Mouse (Mus musculus) brain, embryonic 14.5 days (tissue): ENCODE measurements at regions not wholly inside any gene's neighbourhood (a gene's known extent, or its start where the extent isn't known, plus 50 kb on each side); places are given as distances from the start of the nearest gene placed in this dataset.
A peak's percentile ranks its signal among the peaks of the same experiment; 100 is the strongest.

Experiments used
- DNase-seq: peaks from one replicate; pipeline ENCODE4 v3.0.0-alpha.2; 2011; ENCODE audit warnings: low read depth
- CTCF ChIP-seq: fragments of 200-500 bp; IDR thresholded peaks from 2 replicates; pipeline ENCODE4 v1.5.1; 2012; ENCODE audit warnings: inconsistent platforms, mild to moderate bottlenecking, moderate library complexity, borderline replicate concordance; ENCODE audit not compliant: insufficient read depth, insufficient read length; ENCODE audit errors: extremely low read depth
- POLR2A ChIP-seq: fragments of 200-500 bp; IDR thresholded peaks from 2 replicates; pipeline ENCODE4 v1.6.1; 2012; ENCODE audit warnings: mild to moderate bottlenecking, inconsistent platforms, borderline replicate concordance; ENCODE audit not compliant: poor library complexity, insufficient read depth, insufficient read length, severe bottlenecking; ENCODE audit errors: extremely low read depth

DNA sequence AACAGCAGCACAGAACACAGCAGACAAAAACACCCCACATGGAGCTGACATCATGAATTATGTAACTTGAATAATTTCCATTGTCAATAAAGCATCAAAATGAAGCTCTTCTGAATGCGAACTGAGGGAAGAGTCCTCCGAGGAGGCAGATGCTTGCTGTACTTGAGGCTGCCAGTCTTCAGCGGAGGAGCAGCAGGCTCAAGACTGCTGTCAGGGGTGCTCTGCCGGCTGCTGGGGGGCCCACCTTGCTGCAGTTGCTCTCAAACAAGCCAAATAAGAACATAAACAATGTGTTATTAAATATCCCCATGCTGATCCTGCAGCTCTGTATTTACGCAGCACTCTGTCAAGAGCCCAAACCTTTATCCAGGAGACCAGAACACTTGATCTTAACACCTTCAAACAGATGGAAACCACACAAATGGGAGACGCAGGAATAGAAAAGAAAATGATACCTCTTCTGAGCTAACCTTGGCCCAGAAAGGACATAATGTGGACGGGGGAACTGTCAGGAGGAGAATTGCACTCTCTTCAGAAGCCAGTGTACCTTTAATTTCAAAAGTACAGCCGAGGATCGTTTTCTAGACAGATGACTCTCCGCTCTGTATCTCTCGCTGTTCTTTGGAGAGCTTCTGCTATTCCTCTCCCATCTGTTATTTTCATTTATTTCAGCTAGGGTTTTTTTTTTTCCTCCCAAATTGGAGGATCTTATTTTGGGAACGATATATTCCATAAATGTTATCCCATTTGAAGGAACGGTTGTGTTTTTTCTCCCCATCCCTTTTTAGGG lies 612.0 kb upstream of the Arid1b start:
- TF ChIP-seq POLR2A (no peak), CTCF (no peak)
- peak; percentile 24 for DNase-seq

DNA sequence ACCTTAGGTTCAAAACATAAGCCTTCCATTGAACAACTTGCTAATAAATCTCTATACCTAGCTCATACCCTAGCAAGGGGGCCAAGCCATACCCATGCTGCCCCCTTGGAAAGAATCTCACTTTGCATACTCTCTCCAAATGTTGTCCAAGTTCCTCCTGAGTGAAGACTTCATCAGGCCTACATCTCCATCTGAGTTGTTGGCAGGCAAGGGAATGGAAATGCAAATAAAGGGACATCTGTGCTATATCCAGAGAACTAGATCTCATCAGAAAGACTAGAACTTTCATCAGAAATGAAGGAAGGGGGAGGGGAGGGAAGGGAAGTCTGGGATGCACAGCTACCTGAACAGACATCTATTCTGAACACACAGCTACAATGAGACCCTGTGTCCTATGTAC lies 611.4 kb upstream of the Arid1b start:
- no peak for DNase-seq
- TF ChIP-seq CTCF (no peak), POLR2A (no peak)

DNA sequence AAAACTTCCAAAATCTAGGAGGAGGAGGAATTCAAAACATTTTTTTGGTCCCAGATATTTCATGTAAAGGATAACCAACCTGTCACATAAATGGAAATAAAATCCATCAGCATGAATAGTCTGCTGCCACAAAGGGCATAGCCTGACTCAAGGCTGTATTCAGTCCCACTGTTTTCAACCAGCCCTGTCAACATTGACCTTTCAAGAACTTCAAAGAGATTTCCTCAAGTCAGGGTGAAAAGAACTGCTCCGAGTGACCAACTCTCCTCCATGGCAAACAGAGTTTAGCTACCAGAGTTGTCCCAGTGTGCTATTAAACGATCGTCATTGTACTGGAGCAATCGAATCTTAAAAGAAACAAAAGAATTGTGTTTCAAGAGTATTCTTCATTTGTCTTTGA lies 606.5 kb upstream of the Arid1b start:
- TF ChIP-seq CTCF (no peak), POLR2A (no peak)
- no peak for DNase-seq

DNA sequence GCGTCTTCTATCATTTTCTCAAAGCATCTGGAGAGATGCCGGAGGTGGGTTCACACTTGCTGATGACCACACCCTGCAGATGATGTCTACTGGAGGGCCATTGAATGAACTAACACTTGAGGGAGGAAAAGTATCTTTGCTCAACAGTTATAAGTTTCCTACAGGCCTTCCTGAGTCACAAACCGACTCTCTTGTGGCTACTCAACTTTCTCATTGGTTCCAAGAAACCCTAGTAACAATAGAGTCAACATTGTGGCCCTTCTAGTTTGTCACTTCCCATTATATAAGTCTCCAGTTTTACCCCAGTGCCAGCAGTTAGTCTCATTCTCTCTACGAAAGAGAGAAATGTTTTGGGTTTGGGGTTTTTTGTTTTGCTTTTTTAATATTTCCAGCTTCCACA lies 604.1 kb upstream of the Arid1b start:
- DNase-seq: no peak
- TF ChIP-seq POLR2A: no peak
- TF ChIP-seq CTCF: no peak

DNA sequence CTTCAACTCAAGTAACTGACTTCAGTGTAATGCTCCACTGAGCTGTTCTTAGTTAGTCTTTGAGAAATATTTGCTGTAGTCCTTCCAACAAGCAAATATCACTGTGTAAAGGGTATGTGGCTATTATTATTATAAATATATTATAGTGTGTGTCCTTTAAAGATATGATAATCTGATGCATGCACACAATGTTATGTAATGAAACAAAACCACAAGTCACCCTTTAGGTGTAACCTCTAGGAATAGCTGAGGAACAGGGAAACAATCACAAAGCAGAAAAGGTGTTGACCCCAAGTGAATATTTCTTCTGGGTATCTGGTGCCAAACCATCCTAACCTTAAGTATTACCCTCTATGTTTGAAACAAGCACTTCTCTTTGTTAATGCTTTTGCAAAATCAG lies 603.6 kb upstream of the Arid1b start:
- TF ChIP-seq POLR2A (no peak), CTCF (no peak)
- DNase-seq: no peak

DNA sequence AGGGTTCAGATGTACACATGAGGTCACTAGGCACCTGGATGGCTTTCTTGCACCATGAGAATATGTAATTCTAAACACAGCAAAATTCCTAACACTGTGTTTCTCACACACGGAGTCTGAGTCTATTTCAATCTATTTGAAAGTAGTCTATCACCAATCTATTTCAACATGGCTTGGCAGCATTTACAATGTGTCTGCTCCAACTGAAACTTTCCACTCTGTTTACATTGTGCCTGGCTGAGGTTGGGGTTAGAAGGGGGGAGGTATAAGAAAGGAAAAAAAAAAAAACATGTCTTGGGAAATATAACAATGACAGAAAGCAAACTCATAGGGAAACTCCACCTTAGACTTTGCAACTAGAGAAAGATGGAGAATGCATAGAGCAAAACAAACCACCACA lies 602.9 kb upstream of the Arid1b start:
- no peak for DNase-seq
- TF ChIP-seq POLR2A (no peak), CTCF (no peak)

DNA sequence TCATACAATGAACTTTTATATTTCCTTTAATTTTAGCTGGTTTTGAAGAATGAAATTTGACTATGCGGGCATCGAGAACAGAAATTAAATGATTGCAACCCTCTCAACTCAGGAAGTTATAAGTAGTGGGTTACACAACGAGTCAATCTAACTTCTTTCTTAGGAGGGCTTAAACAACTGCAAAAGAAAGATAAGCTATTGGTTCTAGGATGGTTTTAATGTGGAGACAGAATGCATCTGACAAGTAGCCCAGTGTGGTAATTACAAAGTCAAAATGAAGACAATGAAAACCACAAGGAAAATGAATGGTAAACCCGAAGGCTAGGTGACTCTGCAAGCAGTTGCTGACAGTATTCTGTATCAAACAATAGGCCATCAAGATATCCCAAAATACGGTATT lies 598.0 kb upstream of the Arid1b start:
- TF ChIP-seq CTCF (no peak), POLR2A (no peak)
- DNase-seq: no peak

DNA sequence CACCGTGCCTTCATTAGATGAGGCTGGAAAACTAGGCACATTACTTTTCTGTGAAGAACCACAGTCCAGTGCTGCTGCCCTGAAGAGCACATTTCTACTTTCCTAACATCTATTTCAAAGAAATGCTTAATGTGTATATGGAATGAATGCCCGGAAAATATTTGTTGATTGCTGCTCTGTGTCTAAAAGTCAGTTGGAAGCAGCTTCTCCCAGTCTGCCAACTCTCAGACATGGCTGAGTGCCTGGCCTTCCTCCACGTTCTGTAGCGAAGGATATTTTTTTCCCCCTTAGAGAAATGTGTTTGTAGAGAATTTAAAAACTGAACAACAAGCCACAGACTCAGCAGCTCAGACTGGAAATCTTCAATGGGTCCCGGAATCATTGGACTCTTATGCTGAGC lies 576.4 kb upstream of the Arid1b start:
- TF ChIP-seq CTCF (no peak), POLR2A (no peak)
- peak; percentile 25 for DNase-seq

DNA sequence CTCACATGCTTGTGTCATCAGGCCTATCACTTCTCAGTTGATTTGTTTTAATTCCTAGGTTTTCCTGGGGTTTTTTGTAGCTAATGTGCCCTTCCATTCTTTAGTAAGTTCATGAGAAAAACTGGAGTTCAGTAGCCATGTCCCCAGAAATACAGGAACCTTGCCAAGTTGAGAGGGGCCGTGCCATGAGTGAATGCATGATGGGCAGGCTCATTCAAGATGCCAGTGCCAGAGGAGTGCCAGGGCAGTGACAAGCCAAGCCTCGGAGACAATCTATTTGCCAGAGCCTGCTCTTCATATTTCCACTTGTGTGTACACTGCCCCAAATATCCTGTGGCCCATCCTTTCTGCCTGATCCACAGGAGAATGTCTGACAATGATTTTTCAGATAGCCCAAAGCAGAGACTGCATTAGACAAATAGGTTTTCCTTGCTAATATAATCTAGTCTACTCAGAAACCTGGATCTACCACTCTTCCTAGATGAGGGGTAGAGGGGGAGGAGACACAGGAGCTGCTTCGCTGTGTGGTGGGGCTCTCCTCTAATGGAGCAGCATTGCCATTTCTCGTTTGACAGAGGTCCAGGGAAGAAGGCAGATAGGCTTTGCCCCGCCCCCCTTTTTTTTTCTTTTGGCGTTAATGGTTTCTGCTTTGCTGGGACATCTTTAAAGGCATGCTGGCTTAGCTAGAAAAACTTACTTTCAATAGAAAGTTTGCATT lies 569.5 kb upstream of the Arid1b start:
- no peak for TF ChIP-seq CTCF
- DNase-seq: peak; percentile 85

DNA sequence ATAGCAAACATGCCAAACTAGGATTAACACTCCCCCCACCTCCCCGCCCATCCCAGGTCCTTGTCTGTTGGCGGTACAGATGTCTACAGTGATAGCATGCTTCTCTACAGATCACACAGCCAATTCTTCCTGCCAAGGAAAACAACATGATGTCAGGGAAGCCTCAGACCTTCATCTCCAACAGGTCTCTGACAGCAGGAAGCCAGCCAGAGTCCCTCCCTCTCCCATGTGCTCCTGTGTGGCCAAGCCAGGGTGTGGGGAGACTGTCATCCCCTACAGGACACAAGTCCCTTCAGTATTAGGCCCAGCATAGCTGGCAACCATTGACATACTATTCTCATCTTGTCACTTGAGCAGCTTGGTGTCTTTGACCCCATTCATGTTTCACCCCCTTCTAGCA lies 568.8 kb upstream of the Arid1b start:
- no peak for TF ChIP-seq POLR2A
- DNase-seq: peak; percentile 34

DNA sequence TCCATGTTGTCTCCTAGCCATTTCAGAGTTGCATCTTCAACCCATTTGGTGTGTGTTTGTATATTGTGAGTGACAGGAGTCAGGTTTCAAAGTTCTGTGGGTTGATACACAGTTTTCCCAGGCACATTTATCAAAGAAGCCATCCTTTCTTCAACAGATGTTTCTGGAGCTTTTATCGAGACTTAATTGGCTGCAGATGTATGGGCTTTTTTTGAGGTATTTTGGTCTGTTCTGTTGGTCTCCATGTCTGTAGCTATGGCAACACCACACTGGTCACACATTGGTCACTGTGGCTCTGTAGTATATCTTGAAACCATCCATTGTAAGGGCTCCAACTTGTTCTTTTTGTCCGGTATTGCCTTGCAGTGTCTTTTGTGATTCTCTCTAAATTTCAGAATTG lies 565.1 kb upstream of the Arid1b start:
- TF ChIP-seq POLR2A: no peak
- TF ChIP-seq CTCF: no peak
- no peak for DNase-seq

DNA sequence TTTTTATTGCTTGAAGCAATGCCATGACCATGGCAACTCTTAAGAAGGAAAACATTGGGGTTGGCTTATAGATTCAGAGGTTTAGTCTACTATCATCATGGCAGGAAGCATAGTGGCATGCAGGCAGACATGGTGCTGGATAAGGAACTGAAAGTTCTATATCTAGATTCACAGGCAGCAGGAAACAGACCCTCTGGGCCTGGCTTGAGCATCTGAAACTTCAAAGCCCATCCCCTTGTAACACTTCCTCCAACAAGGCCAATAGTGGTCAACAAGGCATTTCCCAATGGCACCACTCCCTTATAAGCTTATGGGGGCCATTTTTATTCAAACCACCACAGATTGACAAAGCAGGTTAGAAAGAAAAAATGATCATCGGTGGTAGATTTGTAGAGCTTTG lies 548.5 kb upstream of the Arid1b start:
- no peak for DNase-seq
- no peak for TF ChIP-seq CTCF
- no peak for TF ChIP-seq POLR2A
